Mouse (Mus musculus) C2C12 (cell line): ENCODE data around the gene Akt1s1. TPM values are rescaled to one million over a fixed set of nuclear protein-coding genes. Genes with fewer than 3 reads are reported as not detected.

Source experiments
- H3K27me3 ChIP-seq: one replicate; pipeline ENCODE4 v1.6.1; 2011; ENCODE audit not compliant: control insufficient read depth, insufficient read depth, insufficient read length
- H3K36me3 ChIP-seq: one replicate; pipeline ENCODE4 v1.6.1; 2011; ENCODE audit not compliant: control insufficient read depth, insufficient read depth
- H3K4me3 ChIP-seq: one replicate; pipeline ENCODE4 v1.5.1; 2011; ENCODE audit warnings: mild to moderate bottlenecking, control low read depth; ENCODE audit not compliant: poor library complexity, insufficient read depth, severe bottlenecking
- H3K79me2 ChIP-seq: one replicate; pipeline ENCODE4 v1.6.1; 2011; ENCODE audit not compliant: control insufficient read depth, insufficient read depth
- H3K79me3 ChIP-seq: one replicate; pipeline ENCODE4 v1.6.1; 2011; ENCODE audit warnings: low read depth, control low read depth
- H3ac ChIP-seq: one replicate; pipeline ENCODE3; 2011; ENCODE audit warnings: low read depth; ENCODE audit not compliant: control insufficient read depth, insufficient read length
- CEBPB ChIP-seq: IDR thresholded peaks from one replicate; pipeline ENCODE4 v1.6.1; 2011; ENCODE audit warnings: low read depth, mild to moderate bottlenecking, control low read depth, moderate library complexity
- CTCF ChIP-seq: IDR thresholded peaks from one replicate; pipeline ENCODE4 v1.5.1; 2011; ENCODE audit not compliant: control insufficient read depth, insufficient read depth, insufficient read length
- FOSL1 ChIP-seq: IDR thresholded peaks from one replicate; pipeline ENCODE4 v1.8.0; 2011; ENCODE audit warnings: mild to moderate bottlenecking, low read length; ENCODE audit not compliant: poor library complexity, insufficient read depth, severe bottlenecking
- MAX ChIP-seq: IDR thresholded peaks from one replicate; pipeline ENCODE4 v1.6.1; 2011; ENCODE audit warnings: mild to moderate bottlenecking, control low read depth
- MYOD1 ChIP-seq: IDR thresholded peaks from one replicate; pipeline ENCODE4 v1.6.1; 2011; ENCODE audit warnings: low read depth; ENCODE audit not compliant: control insufficient read depth, insufficient read length
- MYOG ChIP-seq: IDR thresholded peaks from one replicate; pipeline ENCODE4 v1.6.1; 2011; ENCODE audit not compliant: control insufficient read depth, insufficient read length; ENCODE audit errors: extremely low read depth
- USF1 ChIP-seq: IDR thresholded peaks from one replicate; pipeline ENCODE4 v1.6.1; 2011; ENCODE audit warnings: low read depth, mild to moderate bottlenecking, control low read depth, moderate library complexity
- long read RNA-seq, 2 experiments: library from polyadenylated mRNA; unstranded; transcript quantifications; one replicate each; pipeline ENCODE4 v2.0.0; 2019 to 2020
- polyA plus RNA-seq: library from polyadenylated mRNA; unstranded; fragments of >200 nt; fragmentation: generic; extraction: Trizol; gene quantifications from one replicate; pipeline ENCODE4 v1.2.1, GENCODE M21; 2012; ENCODE audit warnings: missing spikeins

Akt1s1 gene
- 208 TPM for polyA plus RNA-seq
- long read RNA-seq, experiment 1, transcript Akt1s1-204 (5 exons, 1,812 nt), result major isoform, 20 of 60 reads
- long read RNA-seq, experiment 1, transcript Akt1s1-203 (5 exons, 1,160 nt), result minor isoform, 19 of 60 reads
- long read RNA-seq, experiment 1, partial matches to known transcripts, result 6 of 60 reads
- long read RNA-seq, experiment 1, other reads (novel, unspliced or antisense), result 15 of 60 reads
- long read RNA-seq, experiment 2, transcript Akt1s1-204 (5 exons, 1,812 nt), result major isoform, 111 of 253 reads
- long read RNA-seq, experiment 2, transcript Akt1s1-203 (5 exons, 1,160 nt), result minor isoform, 94 of 253 reads
- long read RNA-seq, experiment 2, partial matches to known transcripts, result 19 of 253 reads
- long read RNA-seq, experiment 2, other reads (novel, unspliced or antisense), result 25 of 253 reads

DNA sequence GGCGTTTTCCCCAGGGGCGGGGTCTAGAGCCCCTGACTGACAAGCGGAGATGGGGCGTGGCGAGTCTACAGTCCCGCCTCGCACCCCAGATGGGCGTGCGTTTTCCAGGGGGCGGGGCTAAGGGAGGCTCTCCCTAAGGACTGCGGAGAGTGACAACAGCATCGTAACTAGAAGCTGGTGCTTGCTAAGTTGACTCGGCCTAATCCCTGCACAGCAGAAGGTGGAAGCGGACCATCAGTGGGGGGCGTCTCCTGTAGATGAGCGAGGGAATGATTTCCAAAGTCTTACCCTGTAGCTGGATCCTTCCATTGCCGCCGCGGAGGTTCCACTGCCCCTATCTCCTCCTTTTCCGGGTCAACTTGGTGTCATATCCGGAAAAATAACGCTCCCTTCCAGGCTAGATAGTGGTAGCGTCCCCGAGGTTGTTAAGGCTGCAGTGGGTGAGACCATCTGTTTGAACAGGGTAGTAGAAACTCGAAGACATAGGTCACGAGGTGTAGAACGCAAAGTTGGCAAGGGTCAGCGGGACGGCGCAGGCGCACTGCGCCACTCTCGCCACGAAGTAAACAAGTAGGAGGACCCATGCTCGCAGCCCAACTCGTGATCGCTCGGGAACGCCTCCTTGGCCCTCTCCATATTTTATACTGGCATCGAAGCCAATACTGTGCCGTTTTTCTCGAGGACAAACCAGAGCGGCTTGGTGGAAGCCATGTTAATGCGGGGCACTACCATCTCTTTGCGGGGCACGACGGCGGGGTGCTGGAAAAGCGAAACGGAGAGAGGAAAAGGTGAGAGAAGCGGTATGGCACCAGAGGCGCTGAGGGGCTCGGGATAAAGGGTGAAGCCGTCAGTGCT, at the start of gene Akt1s1, which contains the start of gene Tbc1d17:
Gene Akt1s1, plus strand, starts transcription at position 431 of the 855 bp plus-strand sequence.
Gene Tbc1d17, minus strand, starts transcription at position 519 of the 855 bp plus-strand sequence.
- peaks cover 17% of the 10 kb centered on the region for H3K36me3 ChIP-seq
- H3K4me3 ChIP-seq, result peak within 1 kb of the TSS; percentile 82
- peak within 1 kb of the TSS; percentile 93 for H3ac ChIP-seq
- no peaks in the 10 kb centered on the region for H3K27me3 ChIP-seq
- H3K79me3 ChIP-seq, result peaks cover 24% of the 10 kb centered on the region
- H3K79me2 ChIP-seq, result peaks cover 52% of the 10 kb centered on the region
- TF ChIP-seq MYOD1 (no peak), USF1 (peak; percentile 89), MAX (peak; percentile 94)

DNA sequence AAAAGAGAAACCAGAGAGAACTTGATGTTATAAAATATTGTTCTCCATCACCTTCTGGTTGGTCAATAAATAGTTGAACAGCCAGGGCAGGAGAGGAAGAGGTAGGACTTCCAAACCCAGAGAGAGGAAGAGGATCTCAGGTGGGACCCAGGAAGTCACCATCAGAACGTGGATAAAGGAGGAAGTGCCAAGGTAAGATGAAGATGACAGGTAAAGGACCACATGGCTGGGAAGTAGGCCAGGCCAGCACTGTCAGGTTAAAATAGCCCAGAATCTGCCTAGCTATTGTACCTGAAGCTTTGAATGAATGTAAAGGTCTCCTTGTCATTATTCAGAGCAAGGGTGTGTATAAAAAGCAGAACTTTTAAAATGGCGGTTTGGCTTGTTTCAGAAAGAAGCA, 39.9 kb upstream of the Akt1s1 start:
- Histone ChIP-seq H3K79me2 (peaks cover 5% of the 10 kb centered on the region), H3K79me3 (no peaks in the 10 kb centered on the region), H3K27me3 (peaks cover 14% of the 10 kb centered on the region), H3ac (no peak overlapping the region), H3K36me3 (peaks cover 22% of the 10 kb centered on the region), H3K4me3 (no peak overlapping the region)
- no peak for TF ChIP-seq CTCF
- no peak for TF ChIP-seq MYOD1
- no peak for TF ChIP-seq USF1
- no peak for TF ChIP-seq MYOG
- no peak for TF ChIP-seq CEBPB
- no peak for TF ChIP-seq MAX
- TF ChIP-seq FOSL1, result no peak

DNA sequence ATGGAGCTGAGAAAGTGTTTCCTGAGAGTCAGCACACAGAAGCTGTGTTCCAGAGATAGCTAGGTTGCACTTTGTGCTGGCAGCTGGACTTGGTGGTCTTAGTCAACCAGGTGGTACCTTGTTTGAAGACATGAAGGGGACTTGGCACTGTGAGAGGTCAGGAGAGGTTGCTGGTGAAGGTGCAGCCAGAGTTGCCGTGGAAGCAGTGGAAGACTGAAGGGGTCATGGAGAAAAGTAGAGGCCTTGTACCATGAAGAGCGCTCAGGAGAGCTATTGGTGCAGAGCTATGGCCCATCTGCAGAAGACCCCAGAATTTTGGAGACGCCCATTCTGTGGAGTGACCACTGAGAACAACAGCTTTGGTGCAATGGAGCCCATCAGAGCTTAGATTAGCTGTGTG, 39.3 kb upstream of the Akt1s1 start:
- no peak for TF ChIP-seq CEBPB
- TF ChIP-seq MYOD1, result no peak
- TF ChIP-seq FOSL1, result no peak
- no peak for TF ChIP-seq USF1
- TF ChIP-seq MAX, result no peak
- no peak for TF ChIP-seq CTCF
- TF ChIP-seq MYOG, result no peak
- Histone ChIP-seq H3K79me3 (peaks cover 2% of the 10 kb centered on the region), H3ac (no peak overlapping the region), H3K36me3 (peaks cover 25% of the 10 kb centered on the region), H3K4me3 (no peak overlapping the region), H3K79me2 (peaks cover 11% of the 10 kb centered on the region), H3K27me3 (peaks cover 11% of the 10 kb centered on the region)

DNA sequence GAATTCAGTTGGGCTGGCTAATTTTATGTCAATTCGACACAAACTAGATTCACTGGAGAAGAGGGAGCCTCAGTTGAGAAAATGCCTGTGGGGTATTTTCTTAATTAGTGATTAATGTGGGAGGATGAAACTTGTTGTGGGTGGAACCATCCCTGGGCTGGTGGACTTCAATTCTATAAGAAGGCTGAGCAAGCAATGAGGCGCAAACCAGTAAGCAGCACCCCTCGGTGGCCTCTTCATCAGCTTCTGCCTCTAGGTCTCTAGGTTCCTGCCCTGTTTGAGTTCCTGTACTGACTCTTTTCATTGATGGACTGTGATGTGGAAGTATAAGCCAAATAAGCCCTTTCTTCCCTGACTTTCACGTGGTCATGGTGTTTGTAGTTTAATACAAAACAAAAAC, 38.4 kb upstream of the Akt1s1 start:
- Histone ChIP-seq H3K36me3 (peaks cover 28% of the 10 kb centered on the region), H3K27me3 (peaks cover 2% of the 10 kb centered on the region), H3ac (no peak overlapping the region), H3K79me3 (peaks cover 4% of the 10 kb centered on the region), H3K4me3 (no peak overlapping the region), H3K79me2 (peaks cover 19% of the 10 kb centered on the region)
- TF ChIP-seq FOSL1, result no peak
- no peak for TF ChIP-seq CEBPB
- no peak for TF ChIP-seq CTCF
- TF ChIP-seq MAX, result no peak
- no peak for TF ChIP-seq MYOD1
- no peak for TF ChIP-seq USF1
- no peak for TF ChIP-seq MYOG

DNA sequence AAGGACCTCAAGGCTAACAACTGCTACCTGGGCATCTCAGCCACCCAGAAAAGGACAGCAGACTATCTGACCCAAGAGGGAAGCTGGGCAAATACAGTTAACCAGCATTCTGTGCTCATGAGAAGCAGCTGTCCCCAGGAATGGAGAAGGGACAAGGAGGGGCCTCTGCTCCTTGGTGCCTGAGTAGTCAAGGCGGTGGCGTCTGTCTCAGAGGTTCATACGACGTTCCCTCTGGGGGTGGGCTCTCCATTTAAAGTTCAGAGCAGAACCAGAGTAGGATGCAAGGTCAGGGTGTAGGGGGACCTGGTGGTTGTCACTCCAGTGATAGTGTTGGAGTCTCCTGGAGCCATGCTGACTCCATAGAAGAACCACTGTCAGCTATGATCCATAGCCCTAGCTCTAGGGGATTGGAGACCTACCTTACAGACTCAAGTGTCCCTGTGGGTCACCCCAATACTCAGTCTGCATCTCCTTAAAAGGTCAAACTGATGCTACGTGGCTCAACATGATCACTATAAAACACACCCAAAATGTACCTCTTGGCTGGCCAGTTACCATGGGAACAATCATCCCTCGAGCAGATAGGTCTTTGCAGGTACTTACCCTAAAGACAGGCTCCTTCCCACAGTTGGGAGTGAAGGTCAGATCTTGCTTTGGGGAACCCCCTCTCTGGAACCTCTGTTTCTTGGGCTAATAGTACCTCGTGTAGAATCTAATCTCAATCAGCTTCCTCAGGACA, 37.8 kb upstream of the Akt1s1 start:
- TF ChIP-seq FOSL1, result no peak
- no peak for TF ChIP-seq CEBPB
- TF ChIP-seq USF1, result no peak
- no peak for TF ChIP-seq MYOD1
- TF ChIP-seq MYOG, result no peak
- no peak for TF ChIP-seq MAX
- no peak for TF ChIP-seq CTCF

More for the DNA sequence above, 37.8 kb upstream of the Akt1s1 start:
- Histone ChIP-seq H3K79me2 (peaks cover 19% of the 10 kb centered on the region), H3K79me3 (peaks cover 4% of the 10 kb centered on the region), H3K27me3 (no peaks in the 10 kb centered on the region), H3ac (no peak overlapping the region), H3K4me3 (no peak overlapping the region), H3K36me3 (peaks cover 28% of the 10 kb centered on the region)
